Mouse (Mus musculus) frontal cortex, postnatal 14 days (tissue): ENCODE measurements around the gene Gm21190.
"Not testable (repeated sequence)": the region's sequence is repeated elsewhere in the genome, so short reads cannot be mapped to it uniquely, and the experiment has no call there.

ENCODE experiments used
- DNase-seq, 2 experiments: peaks; one replicate each; pipeline ENCODE4 v3.0.0; 2022; ENCODE audit warnings: low spot score in 2 of 2

Gm21190 gene

DNA sequence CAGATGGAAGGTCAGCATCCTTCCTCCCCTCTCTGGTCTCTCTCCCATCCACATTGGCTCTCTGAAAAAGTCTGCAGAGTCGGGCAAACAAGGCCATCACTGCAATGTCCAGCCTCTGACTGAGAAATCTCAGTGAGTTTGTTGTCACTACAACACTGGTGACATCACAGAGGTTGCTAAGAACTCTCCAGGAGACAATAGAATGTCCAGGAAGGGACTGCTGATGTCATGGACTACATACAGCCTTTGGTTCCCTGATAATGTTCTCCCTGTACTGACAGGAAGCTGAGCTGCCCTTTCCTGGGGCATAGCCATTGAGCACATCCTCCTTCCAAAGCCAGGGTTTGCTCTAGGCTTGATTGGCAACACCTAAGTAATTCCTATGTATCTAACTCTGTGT, at the start of gene Gm21190:
Gene Gm21190 (minus strand): TSS at position 101 of the 400 bp plus-strand sequence.
- DNase-seq = not testable (repeated sequence)

- DNase-seq = not testable (repeated sequence)
These were observed 48.0 kb upstream of the Gm21190 start, which contains the start of gene Gm21083 for GRCm38 (mm10) chr5:15577033-15577432. Gene Gm21083 (plus strand): TSS chr5:15577333.

DNA sequence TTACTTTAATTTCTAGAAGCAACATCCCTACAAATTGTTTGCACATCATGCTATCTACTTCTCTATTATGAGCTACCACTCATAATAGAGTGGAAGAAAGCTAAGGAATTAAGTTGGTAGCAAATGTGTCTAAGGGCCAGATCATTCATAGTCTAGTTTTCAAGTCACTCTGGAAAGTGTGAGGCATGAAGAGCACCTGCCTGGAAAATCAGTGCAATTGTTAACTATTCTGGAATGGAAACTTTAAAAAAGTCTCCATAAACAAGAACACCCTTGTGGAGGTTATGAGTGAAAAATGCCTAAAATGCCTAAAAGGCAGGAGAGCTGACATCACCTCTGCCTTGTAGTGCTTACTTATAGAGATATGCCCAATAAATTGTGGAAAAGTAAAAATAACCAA, 44.7 kb upstream of the Gm21190 start:
- DNase-seq = not testable (repeated sequence)

DNA sequence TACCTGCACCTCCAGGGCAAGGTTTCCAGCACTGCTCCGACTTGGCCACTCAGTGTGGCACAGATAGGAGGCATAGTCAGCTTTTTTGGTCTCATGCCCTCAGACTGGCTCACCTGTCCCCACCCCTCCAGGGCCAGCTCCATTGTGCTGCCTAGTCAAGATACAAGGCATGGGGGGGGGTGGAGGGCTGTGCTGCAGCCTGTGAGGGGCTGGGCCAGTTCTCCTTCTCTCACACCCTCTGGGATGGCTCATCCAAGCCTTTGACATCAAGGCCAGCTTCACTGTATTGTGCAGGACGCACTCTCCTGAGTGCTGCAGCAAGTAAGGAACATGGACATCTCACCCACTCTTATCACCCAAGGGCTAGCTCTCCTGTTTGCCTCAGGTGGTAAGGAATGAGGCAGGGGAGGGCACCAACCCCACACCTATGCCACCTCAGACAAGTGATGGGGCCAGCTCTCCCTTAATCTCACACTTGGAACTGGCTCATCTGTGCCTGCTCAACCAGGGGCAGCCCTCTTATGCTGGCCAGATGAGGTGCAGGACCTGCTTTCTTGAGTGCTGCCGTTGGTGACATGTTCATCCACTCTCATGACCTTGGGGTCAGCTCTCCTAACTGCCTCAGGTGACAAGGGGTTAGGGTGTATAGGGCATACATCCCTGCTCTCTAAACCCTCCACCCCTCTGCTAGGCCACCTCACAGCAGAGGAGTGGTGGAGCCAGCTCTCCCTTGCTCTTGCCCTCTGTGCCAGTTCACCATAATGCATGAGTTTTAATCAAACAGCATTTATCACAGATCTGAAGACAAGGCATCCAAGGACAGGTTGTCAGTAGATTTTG, 32.6 kb upstream of the Gm21190 start:
- DNase-seq = not testable (repeated sequence)

DNA sequence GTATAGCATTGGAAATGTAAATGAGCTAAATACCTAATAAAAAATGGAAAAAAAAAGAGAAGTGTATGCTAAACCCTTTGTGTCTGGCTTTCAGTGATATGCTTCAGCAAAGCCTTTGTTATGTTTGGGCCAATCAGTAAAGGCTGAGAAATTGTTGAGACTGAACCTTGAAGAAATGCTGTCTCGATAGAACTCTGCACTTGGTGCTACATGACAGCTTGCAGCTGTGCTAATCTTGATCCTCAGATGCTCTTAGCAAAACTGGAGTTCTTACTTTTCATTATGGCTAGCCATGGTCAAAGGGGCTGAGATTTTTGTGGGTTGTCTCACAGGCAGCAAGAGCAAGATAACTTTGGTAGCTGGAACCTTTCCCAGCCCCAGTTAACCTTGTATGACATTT, 29.6 kb upstream of the Gm21190 start:
- DNase-seq = not testable (repeated sequence)

DNA sequence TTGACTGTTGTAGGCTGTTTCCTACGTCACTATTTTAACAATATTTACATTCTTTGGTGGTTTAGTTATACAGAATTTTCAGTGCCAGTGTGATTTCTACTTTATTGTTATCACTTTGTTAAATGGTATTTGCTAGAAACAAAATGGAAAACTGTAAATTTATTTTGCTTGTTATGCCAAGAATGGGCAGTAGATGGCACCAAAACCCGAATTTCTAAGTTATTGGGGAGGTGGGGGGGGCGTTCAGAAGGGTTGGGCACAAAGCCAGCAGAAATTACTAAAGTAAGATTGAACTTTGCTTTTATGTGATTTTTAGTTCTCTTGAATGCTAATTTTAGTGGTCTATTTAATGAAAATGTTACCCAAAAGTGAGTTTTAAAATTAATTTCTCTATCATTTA, 20.6 kb upstream of the Gm21190 start:
- DNase-seq = not testable (repeated sequence)

DNA sequence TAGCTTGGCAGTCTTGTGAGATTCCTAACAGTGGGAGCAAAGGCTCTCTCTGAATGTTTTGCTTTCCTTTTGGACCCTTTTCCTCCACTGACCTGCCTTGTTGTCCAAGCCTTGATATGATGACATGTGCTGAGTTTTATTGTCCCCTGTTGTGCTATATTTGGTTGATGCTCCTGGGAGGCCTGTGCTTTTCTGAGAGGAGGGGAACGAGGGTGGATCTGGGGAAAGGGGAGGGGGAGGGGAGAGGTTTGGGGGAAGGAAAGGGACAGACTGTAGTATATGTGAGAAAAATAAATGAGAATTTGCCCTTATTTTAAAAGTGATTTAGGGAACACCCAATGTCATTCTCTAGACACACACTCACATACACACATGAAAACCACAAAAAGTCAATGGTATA, 20.1 kb upstream of the Gm21190 start:
- DNase-seq = not testable (repeated sequence)

GRCm38 (mm10) chr5:15548642-15549041, 19.6 kb upstream of the Gm21190 start:
- not testable (repeated sequence) for DNase-seq

DNA sequence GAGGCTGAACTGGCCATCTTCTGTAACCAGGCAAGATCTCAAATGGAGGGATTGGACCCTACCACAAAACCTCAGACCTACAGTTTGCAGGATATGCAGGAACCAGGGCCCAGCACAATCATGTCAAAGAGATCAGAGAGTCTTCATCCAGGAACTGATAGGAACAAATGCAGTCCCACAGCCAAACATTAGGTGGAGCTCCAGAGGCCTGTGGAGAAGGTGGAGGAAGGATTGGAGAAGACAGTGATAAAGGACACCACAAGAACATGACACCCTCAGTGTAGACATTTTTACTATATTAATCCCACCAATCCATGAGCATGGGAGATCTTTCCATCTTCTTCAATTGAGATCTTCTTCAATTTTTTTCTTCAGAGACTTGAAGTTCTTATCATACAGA, 6.6 kb downstream of the Gm21190 start:
- DNase-seq = not testable (repeated sequence)

GRCm38 (mm10) chr5:15522028-15522427, 7.0 kb downstream of the Gm21190 start:
- DNase-seq = not testable (repeated sequence)

- DNase-seq = peak in 1 of 2 experiments; percentile 14
These were observed 8.6 kb downstream of the Gm21190 start for GRCm38 (mm10) chr5:15520418-15520817.

DNA sequence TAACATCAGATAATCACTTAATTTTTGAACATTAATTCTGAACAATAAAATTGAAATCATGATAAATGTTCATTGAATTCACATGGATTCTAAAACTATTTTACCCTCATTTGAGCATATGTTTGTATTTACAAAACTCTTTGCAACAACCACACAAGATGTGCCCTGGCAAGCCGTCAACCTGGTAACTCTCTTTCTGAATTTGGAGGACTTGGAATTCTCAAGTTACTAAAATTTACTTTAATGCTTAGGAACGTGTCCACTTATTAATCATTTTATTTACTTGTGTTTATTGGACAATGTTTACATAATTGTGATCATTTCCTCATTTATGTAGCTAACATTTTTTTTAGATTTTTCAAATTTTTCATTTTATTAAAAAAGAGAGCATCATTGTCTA, 11.9 kb downstream of the Gm21190 start:
- not testable (repeated sequence) for DNase-seq

DNA sequence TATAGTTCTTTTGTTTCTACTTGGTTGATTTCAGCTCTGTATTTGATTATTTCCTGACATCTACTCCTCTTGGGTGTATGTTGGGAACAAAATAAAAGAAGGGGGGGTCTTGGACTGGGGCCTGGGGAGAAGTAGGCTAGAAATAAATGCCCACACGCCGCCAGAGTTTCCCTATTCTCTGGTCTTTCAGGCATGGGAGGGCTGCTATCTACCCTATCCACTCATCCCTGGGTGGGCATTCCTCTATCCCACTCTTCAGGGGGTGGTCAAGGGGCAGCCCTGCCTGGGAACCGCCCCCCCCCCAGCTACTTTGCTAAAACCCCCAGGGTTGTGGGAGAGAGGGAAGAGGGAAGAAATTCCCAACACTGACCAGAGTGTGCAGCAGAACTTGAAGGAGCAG, 16.8 kb downstream of the Gm21190 start:
- not testable (repeated sequence) for DNase-seq

- not testable (repeated sequence) for DNase-seq
These were observed 19.1 kb downstream of the Gm21190 start for GRCm38 (mm10) chr5:15509911-15510310.

DNA sequence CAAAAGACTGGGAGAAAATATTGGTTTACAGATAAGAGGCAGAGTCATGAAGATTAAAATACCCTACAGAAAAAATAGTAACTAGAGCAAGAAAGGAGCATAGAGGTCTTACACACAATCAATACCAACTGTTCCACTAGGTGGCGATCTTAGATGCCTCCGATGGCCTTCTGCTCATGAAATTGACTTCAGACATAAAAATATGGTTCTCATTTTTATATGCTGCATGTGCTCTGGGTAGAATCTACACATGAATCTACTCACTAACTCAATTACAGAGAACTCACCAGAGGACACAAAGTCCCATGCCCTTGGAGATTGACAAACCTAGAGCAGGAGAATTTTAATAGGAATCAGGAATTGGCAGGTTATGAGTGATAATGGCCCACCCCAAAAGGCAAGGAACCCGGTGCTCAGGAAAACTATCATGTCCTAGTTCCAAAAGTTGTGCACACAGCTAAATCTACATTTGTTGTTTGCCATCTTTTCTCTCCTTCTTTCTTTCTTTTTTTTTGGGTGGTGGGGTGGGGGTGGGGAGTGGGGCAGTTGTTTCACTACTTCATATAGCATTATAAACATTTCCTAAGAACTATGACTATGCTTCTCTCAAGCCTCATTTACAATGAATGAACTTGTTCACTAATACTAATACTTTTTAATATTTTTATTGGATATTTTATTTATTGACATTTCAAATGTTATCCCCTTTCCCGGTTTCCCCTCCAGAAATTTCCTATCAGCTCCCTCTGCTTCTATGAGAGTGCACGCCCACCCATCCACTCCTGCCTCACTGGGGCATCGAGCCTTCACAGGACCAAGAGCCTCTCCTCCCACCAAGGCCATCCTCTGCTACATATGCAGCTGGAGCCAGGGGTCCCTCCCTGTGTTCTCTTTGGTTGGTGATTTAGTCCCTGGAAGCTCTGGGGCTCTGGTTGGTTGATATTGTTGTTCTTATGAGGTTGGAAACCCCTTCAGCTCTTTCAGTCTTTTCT, 20.3 kb downstream of the Gm21190 start:
- DNase-seq = not testable (repeated sequence)

- DNase-seq = not testable (repeated sequence)
These were observed 21.1 kb downstream of the Gm21190 start for GRCm38 (mm10) chr5:15507757-15508459.

DNA sequence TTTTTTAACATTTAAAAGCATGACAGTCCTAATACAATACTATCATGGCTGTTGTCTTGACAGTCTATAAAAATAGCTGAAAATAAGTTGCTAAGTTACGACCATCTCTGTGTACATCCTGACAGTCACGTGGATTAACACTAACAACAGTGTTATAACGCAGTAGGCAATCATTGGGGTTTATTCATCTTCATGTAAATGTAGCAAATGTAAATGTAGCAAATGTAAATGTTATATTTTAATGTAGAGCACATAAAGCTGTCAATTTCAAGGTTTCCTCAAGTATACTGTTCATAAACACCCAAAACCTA, 21.8 kb downstream of the Gm21190 start:
- DNase-seq = no peak

DNA sequence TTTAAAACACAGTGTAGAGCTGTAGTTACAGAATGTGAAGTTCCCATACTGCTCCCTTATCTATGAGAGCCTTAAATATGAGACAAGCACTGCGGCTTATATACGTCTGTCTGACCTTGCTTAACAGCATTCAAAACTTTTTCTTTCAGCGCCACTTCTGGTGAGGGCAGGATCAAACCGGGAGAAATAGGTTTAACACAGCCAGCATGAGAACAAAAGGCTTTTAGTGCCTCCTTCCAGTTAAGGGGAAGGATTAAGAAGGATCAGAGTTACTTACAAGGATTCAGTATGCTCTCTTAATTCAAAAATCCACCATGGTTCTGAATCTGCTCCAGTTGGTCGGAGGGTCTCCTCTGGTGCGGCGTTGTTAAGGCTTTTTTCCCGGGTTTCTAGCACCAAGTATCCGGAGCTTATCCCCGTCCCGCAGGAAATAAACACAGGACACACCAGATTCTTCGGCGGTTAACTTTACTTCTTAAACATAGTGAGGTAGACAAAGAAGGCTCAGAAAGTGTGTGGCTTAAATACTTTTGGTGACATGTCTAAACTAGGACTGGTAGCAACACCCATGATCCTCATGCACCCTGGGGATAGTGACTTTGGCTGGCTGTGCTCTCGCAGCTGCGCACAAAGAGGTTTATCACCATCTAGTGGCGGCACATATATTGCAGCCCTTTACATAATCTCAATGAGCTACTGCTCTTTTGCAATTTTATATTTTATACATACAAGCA, 22.3 kb downstream of the Gm21190 start:
- peak in 1 of 2 experiments; percentile 18 for DNase-seq

DNA sequence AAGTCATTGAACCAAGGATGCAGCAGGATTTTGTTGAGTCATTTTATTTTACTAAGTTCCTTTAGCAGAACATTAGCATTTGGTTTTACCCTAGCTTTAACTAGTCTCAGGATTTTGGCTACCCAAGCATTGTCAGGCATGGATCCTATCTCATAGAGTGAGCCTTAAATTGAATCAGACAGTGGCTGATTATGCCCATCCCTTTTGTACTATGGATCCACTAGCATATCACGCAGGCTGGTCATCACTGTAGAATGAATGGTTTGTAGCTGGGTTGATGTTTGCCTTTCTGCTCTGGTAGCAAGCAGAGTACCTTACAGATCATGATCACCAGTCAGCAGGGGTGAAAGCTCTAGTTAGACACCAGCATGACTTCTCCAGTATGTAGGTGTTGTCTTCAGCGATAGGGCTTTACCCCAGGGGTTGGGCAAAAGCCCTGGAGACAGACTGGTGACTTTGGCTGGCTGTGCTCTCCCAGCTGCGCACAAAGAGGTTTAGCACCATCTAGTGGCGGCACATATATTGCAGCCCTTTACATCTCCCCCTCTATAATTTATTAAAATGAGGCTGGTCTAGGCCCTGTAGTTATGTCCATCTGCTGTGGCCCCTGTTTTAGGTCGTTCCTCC, 30.1 kb downstream of the Gm21190 start:
- peak in 1 of 2 experiments; percentile 7 for DNase-seq

DNA sequence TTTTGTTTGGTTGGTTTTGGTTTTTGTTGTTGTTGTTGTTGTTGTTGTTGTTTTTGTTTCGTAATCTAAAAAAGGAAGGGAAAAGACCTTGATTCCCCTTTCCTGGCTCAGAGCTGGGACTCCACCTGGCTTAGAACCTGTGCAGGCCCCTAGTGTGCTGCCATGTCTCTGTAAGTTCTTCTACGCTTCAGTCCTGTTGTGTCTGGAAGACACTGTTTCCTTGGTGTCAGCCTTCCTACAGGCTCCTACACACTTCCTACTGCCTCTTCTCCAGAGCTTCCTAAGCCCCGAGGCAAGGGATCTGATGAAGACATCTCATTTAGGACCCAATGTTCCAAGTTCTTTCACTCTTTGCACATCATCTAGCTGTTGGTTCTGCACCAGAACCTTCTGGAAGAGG, 30.7 kb downstream of the Gm21190 start:
- not testable (repeated sequence) for DNase-seq
